ENCODE assay signal across 25 mouse cellular contexts in genomic region chr14:23712891-23713290, GRCm38 (mm10).
"Had no signal": no experiment of that assay in that cellular context is flagged by ENCODE, and none has a peak within 500 bp of the region (broad histone marks: within the 10 kb centered on the region; RNA-seq: fewer than 3 reads in every experiment).

No protein-coding gene starts in this region.

- H3K27ac ChIP-seq: gastrocnemius, adult 2 months; heart, embryonic 10.5 days; hindbrain, embryonic 10.5 days; hindbrain, embryonic 12.5 days; intestine, embryonic 15.5 days; layer of hippocampus, adult 2 months; left cerebral cortex, adult 2 months; liver, embryonic 13.5 days; liver, embryonic 15.5 days had no signal

- DNase-seq: gastrocnemius, adult 2 months; gastrocnemius, postnatal 10 days; gastrocnemius, postnatal 25 days; heart, adult 18-20 months; heart, postnatal 10 days; heart, postnatal 4 days; kidney, adult 18-20 months; kidney, adult 8-10 months; kidney, postnatal 10 days; kidney, postnatal 25 days; kidney, postnatal 4 days; liver; liver, embryonic 13.5 days had no signal

- ATAC-seq: hindbrain, embryonic 16.5 days; inflammation-experienced regulatory T-cells, adult 6 months; intestine, embryonic 15.5 days; intestine, postnatal 0 days had no signal

- H3K9ac ChIP-seq: heart, embryonic 12.5 days; hindbrain, embryonic 12.5 days; intestine, embryonic 15.5 days; liver, embryonic 13.5 days; liver, embryonic 15.5 days had no signal

- H3K9me3 ChIP-seq: heart, embryonic 10.5 days; heart, embryonic 12.5 days; hindbrain, embryonic 10.5 days; hindbrain, embryonic 12.5 days; intestine, embryonic 15.5 days; liver, embryonic 13.5 days; liver, embryonic 15.5 days had no signal

- H3K4me3 ChIP-seq: gastrocnemius, adult 2 months; heart, embryonic 10.5 days; heart, embryonic 12.5 days; hindbrain, embryonic 10.5 days; hindbrain, embryonic 12.5 days; intestine, embryonic 15.5 days; layer of hippocampus, adult 2 months; left cerebral cortex, adult 2 months; liver, embryonic 13.5 days; liver, embryonic 15.5 days had no signal

- H3K4me1 ChIP-seq: heart, embryonic 10.5 days; heart, embryonic 12.5 days; intestine, embryonic 15.5 days; liver, embryonic 13.5 days; liver, embryonic 15.5 days had no signal

- H3K27me3 ChIP-seq: hindbrain, embryonic 12.5 days; intestine, embryonic 15.5 days; liver, embryonic 13.5 days; liver, embryonic 15.5 days had no signal

- H3K4me2 ChIP-seq: heart, embryonic 12.5 days; hindbrain, embryonic 12.5 days; intestine, embryonic 15.5 days; liver, embryonic 11.5 days; liver, embryonic 13.5 days; liver, embryonic 15.5 days had no signal

- H3K36me3 ChIP-seq: heart, embryonic 10.5 days; heart, embryonic 12.5 days; hindbrain, embryonic 10.5 days; hindbrain, embryonic 12.5 days; intestine, embryonic 15.5 days; liver, embryonic 13.5 days; liver, embryonic 15.5 days had no signal
